Mouse (Mus musculus) heart, postnatal 0 days (tissue): Measurements from ENCODE around the gene 4932438H23Rik. TPM values are rescaled to one million over a fixed set of nuclear protein-coding genes. Genes with fewer than 3 reads are reported as not detected.

Experiments
- ATAC-seq: fragments of 200-750 bp; cut with Nextera tagmentation; 2 replicates; pipeline ENCODE4 v1.8.0; 2017; ENCODE audit warnings: low read depth, moderate number of reproducible peaks, moderate library complexity; ENCODE audit not compliant: insufficient read depth
- DNase-seq: peaks from one replicate; pipeline ENCODE4 v3.0.0-alpha.2; 2016; ENCODE audit warnings: low spot score
- H3K27ac ChIP-seq: fragments of 300-500 bp; sonication (generic); 2 replicates; pipeline ENCODE4 v1.5.1; 2014; ENCODE audit warnings: low read depth, mild to moderate bottlenecking
- H3K27me3 ChIP-seq: fragments of 300-500 bp; sonication (generic); 2 replicates; pipeline ENCODE4 v1.6.1; 2014; ENCODE audit warnings: low read length, mixed read lengths; ENCODE audit not compliant: control insufficient read depth, insufficient read depth
- H3K36me3 ChIP-seq: fragments of 300-500 bp; sonication (generic); replicated peaks from 2 replicates; pipeline ENCODE4 v1.6.1; 2014; ENCODE audit warnings: low read length, mixed read lengths; ENCODE audit not compliant: control insufficient read depth, insufficient read depth
- H3K4me1 ChIP-seq: fragments of 300-500 bp; sonication (generic); 2 replicates; pipeline ENCODE4 v1.6.1; 2014; ENCODE audit warnings: antibody characterized with exemption; ENCODE audit not compliant: control insufficient read depth, insufficient read depth
- H3K4me2 ChIP-seq: fragments of 300-500 bp; sonication (generic); 2 replicates; pipeline ENCODE4 v1.6.1; 2014; ENCODE audit warnings: low read depth, mild to moderate bottlenecking, low read length, moderate library complexity
- H3K4me3 ChIP-seq: fragments of 300-500 bp; sonication (generic); 2 replicates; pipeline ENCODE4 v1.5.1; 2014; ENCODE audit warnings: low read depth, low read length
- H3K9ac ChIP-seq: fragments of 300-500 bp; sonication (generic); replicated peaks from 2 replicates; pipeline ENCODE4 v1.6.1; 2014; ENCODE audit warnings: low read depth, low read length, mixed read lengths
- H3K9me3 ChIP-seq: fragments of 300-500 bp; sonication (generic); replicated peaks from 2 replicates; pipeline ENCODE4 v1.6.1; 2016; ENCODE audit warnings: low read length; ENCODE audit not compliant: control insufficient read depth
- CTCF ChIP-seq: IDR thresholded peaks from 2 replicates; pipeline ENCODE4 v1.5.1; 2016; ENCODE audit warnings: antibody characterized with exemption, control low read depth, low read depth
- EP300 ChIP-seq: IDR thresholded peaks from 2 replicates; pipeline ENCODE4 v1.6.1; 2016; ENCODE audit warnings: antibody characterized with exemption, low read depth
- WGBS: fragments of 180-500 bp; shearing (Covaris S2); extraction: QIAGEN DNeasy Blood & Tissue Kit; methylation state at CpG from one replicate; pipeline ENCODE4 v1.1.7; 2014; 5-methylcytosine and 5-hydroxymethylcytosine counted together
- polyA plus RNA-seq: library from polyadenylated mRNA; unstranded; fragments of >200 nt; fragmentation: Nextera tagmentation; extraction: Ambion mirVana; gene quantifications from 2 replicates; pipeline ENCODE4 v1.2.1, GENCODE M21; 2015
- total RNA-seq: library from RNA; depleted of rRNA; stranded (reverse); fragments of >200 nt; gene quantifications from 2 replicates; pipeline ENCODE4 v1.2.3, GENCODE M21; 2014; ENCODE audit warnings: low replicate concordance

4932438H23Rik gene
- total and polyA plus RNA-seq, 2 experiments from 2014 or later = 0.11 to 0.14 TPM

GRCm38 (mm10) chr16:91042640-91043039 is 52.3 kb downstream of the 4932438H23Rik start:
- H3K36me3 ChIP-seq = peaks cover 27% of the 10 kb centered on the region
- no peaks in the 10 kb centered on the region for H3K27me3 ChIP-seq
- peaks cover 7% of the 10 kb centered on the region for H3K4me1 ChIP-seq
- no peak overlapping the region for H3K27ac ChIP-seq
- H3K4me2 ChIP-seq = peak overlapping the region; percentile 72; the same call in 1 of the 2 replicates
- 29% methylated on average over 1 of the region's 1 CpGs for WGBS
- no peak overlapping the region for H3K9ac ChIP-seq
- DNase-seq (no peak), ATAC-seq (no peak)
- H3K9me3 ChIP-seq = no peaks in the 10 kb centered on the region
- peak overlapping the region; percentile 96; the same call in 1 of the 2 replicates for H3K4me3 ChIP-seq
- TF ChIP-seq EP300 = no peak

- Histone ChIP-seq H3K36me3 (peaks cover 81% of the 10 kb centered on the region), H3K4me1 (no peaks in the 10 kb centered on the region), H3K9me3 (no peaks in the 10 kb centered on the region), H3K4me2 (no peak overlapping the region), H3K27ac (no peak overlapping the region), H3K9ac (no peak overlapping the region), H3K27me3 (no peaks in the 10 kb centered on the region), H3K4me3 (no peak overlapping the region)
- no peak for ATAC-seq
- no peak for TF ChIP-seq EP300
- TF ChIP-seq CTCF = no peak
- DNase-seq = no peak
- WGBS = 82% methylated on average over 10 of the region's 10 CpGs
Measured at GRCm38 (mm10) chr16:91035866-91036265, 59.1 kb downstream of the 4932438H23Rik start.

GRCm38 (mm10) chr16:91030751-91031150 is 64.2 kb downstream of the 4932438H23Rik start:
- Histone ChIP-seq H3K9me3 (no peaks in the 10 kb centered on the region), H3K4me2 (no peak overlapping the region), H3K27ac (no peak overlapping the region), H3K27me3 (no peaks in the 10 kb centered on the region), H3K4me1 (no peaks in the 10 kb centered on the region), H3K9ac (no peak overlapping the region), H3K36me3 (peaks cover 87% of the 10 kb centered on the region), H3K4me3 (no peak overlapping the region)
- TF ChIP-seq CTCF = no peak
- no peak for TF ChIP-seq EP300
- ATAC-seq (no peak), DNase-seq (no peak)
- 89% methylated on average over 4 of the region's 4 CpGs for WGBS

- Histone ChIP-seq H3K9me3 (no peaks in the 10 kb centered on the region), H3K36me3 (peaks cover 88% of the 10 kb centered on the region), H3K27ac (no peak overlapping the region), H3K27me3 (no peaks in the 10 kb centered on the region), H3K4me3 (no peak overlapping the region), H3K4me1 (no peaks in the 10 kb centered on the region), H3K9ac (no peak overlapping the region), H3K4me2 (no peak overlapping the region)
- DNase-seq (no peak), ATAC-seq (no peak)
- WGBS = 85% methylated on average over 2 of the region's 2 CpGs
- TF ChIP-seq CTCF (no peak), EP300 (no peak)
Measured at GRCm38 (mm10) chr16:91029901-91030300, 65.0 kb downstream of the 4932438H23Rik start.

- TF ChIP-seq CTCF (no peak), EP300 (no peak)
- H3K9ac ChIP-seq = no peak overlapping the region
- no peaks in the 10 kb centered on the region for H3K4me1 ChIP-seq
- ATAC-seq (no peak), DNase-seq (no peak)
- H3K4me2 ChIP-seq = no peak overlapping the region
- WGBS = 91% methylated on average over 8 of the region's 8 CpGs
- peaks cover 89% of the 10 kb centered on the region for H3K36me3 ChIP-seq
- no peak overlapping the region for H3K4me3 ChIP-seq
- no peaks in the 10 kb centered on the region for H3K27me3 ChIP-seq
- no peaks in the 10 kb centered on the region for H3K9me3 ChIP-seq
- no peak overlapping the region for H3K27ac ChIP-seq
Measured at GRCm38 (mm10) chr16:91029161-91029743, 65.7 kb downstream of the 4932438H23Rik start.

GRCm38 (mm10) chr16:91026290-91026689 is 68.6 kb downstream of the 4932438H23Rik start:
- no peak for ATAC-seq
- Histone ChIP-seq H3K9me3 (no peaks in the 10 kb centered on the region), H3K4me3 (no peak overlapping the region), H3K4me2 (no peak overlapping the region), H3K9ac (no peak overlapping the region), H3K36me3 (peaks cover 89% of the 10 kb centered on the region), H3K27me3 (no peaks in the 10 kb centered on the region), H3K4me1 (no peaks in the 10 kb centered on the region), H3K27ac (no peak overlapping the region)
- DNase-seq = no peak
- TF ChIP-seq EP300 = no peak
- TF ChIP-seq CTCF = no peak
- 88% methylated on average over 4 of the region's 4 CpGs for WGBS
